Mouse (Mus musculus) MEL (cell line): ENCODE measurements around the gene Brwd1. TPM values are rescaled to one million over a fixed set of nuclear protein-coding genes. Genes with fewer than 3 reads are reported as not detected.

Source experiments
- polyA plus RNA-seq, 2 experiments: library from polyadenylated mRNA; stranded (reverse) in 1 of 2; unstranded in 1 of 2; fragments of >175 nt in 1 of 2; fragments of >200 nt in 1 of 2; gene quantifications; 2 replicates each; pipeline versions ENCODE4 v1.2.1 to v1.2.4; 2012; ENCODE audit warnings: low replicate concordance in 2 of 2, low read depth in 1 of 2; ENCODE audit not compliant: insufficient read length in 2 of 2, insufficient read depth in 1 of 2, missing spikeins in 1 of 2
- total RNA-seq: library from RNA; depleted of rRNA; stranded (reverse); fragments of 300-350 nt; gene quantifications from 2 replicates; pipeline ENCODE4 v1.2.3, GENCODE M21; 2012; rRNA removed

The Brwd1 gene
- total and polyA plus RNA-seq, 3 experiments, result 27.1 to 77.1 (median 41.0) TPM

Other genes with a start within 250 kb of the Brwd1 start
- 112 and 115 TPM in 2 replicates for gene Psmg1, start 91.6 kb downstream of the Brwd1 start, total RNA-seq
- gene Psmg1, start 91.6 kb downstream of the Brwd1 start, polyA plus RNA-seq, result 100 to 1,000 TPM in 1 of 2 experiments, not detected in 1; 169 TPM
- gene Hmgn1, start 45.2 kb upstream of the Brwd1 start, total RNA-seq, result 185 and 186 TPM in 2 replicates
- gene Hmgn1, start 45.2 kb upstream of the Brwd1 start, polyA plus RNA-seq, result 100 to 1,000 TPM; 246 to 778 TPM
- 36.7 and 50.2 TPM in 2 replicates for gene Wrb, start 62.9 kb upstream of the Brwd1 start, total RNA-seq
- gene Wrb, start 62.9 kb upstream of the Brwd1 start, polyA plus RNA-seq, result 10 to 100 TPM in 1 of 2 experiments, not detected in 1; 41.6 TPM
- 0.07 and 0.12 TPM in 2 replicates for gene Lca5l, start 109.7 kb upstream of the Brwd1 start, total RNA-seq
- gene Lca5l, start 109.7 kb upstream of the Brwd1 start, polyA plus RNA-seq, result under 1 TPM in 1 of 2 experiments, not detected in 1; 0.24 TPM
- 0.52 and 2.0 TPM in 2 replicates for gene Sh3bgr, start 117.9 kb upstream of the Brwd1 start, total RNA-seq
- gene Sh3bgr, start 117.9 kb upstream of the Brwd1 start, polyA plus RNA-seq, result 1 to 10 TPM in 1 of 2 experiments, not detected in 1; 1.1 TPM
- not detected in 2 replicates for gene B3galt5, start 153.3 kb upstream of the Brwd1 start, total RNA-seq
- not detected for gene B3galt5, start 153.3 kb upstream of the Brwd1 start, polyA plus RNA-seq